Mouse (Mus musculus) ZHBTc4 (cell line): Measurements from ENCODE around the gene Fgd5.

Experiments used
- DNase-seq: peaks from one replicate; pipeline ENCODE4 v3.0.0-alpha.2; 2011; ENCODE audit warnings: low read depth, low spot score

Fgd5 gene

GRCm38 (mm10) chr6:91978371-91979300, at the start of gene Fgd5:
Gene Fgd5 (plus strand): TSS chr6:91978878.
- peak; percentile 46 for DNase-seq

- no peak for DNase-seq
Measured at GRCm38 (mm10) chr6:91931231-91931630, 47.4 kb upstream of the Fgd5 start.

GRCm38 (mm10) chr6:91938491-91938890, 40.2 kb upstream of the Fgd5 start:
- DNase-seq, result no peak

- no peak for DNase-seq
Measured at GRCm38 (mm10) chr6:91948426-91948825, 30.3 kb upstream of the Fgd5 start.

- peak; percentile 24 for DNase-seq
Measured at GRCm38 (mm10) chr6:91958015-91958414, 20.7 kb upstream of the Fgd5 start.

- DNase-seq, result no peak
Measured at GRCm38 (mm10) chr6:91960028-91960811, 18.5 kb upstream of the Fgd5 start.

GRCm38 (mm10) chr6:91963429-91963828, 15.2 kb upstream of the Fgd5 start:
- no peak for DNase-seq

- no peak for DNase-seq
Measured at GRCm38 (mm10) chr6:91965060-91965459, 13.6 kb upstream of the Fgd5 start.

- no peak for DNase-seq
Measured at GRCm38 (mm10) chr6:91966006-91966405, 12.7 kb upstream of the Fgd5 start.

- peak; percentile 57 for DNase-seq
Measured at GRCm38 (mm10) chr6:91972201-91972646, 6.5 kb upstream of the Fgd5 start.

GRCm38 (mm10) chr6:91973972-91974371, 4.7 kb upstream of the Fgd5 start:
- no peak for DNase-seq

- peak; percentile 40 for DNase-seq
Measured at GRCm38 (mm10) chr6:91979301-91979996, 771 bp downstream of the Fgd5 start.

GRCm38 (mm10) chr6:91980011-91980410, 1.3 kb downstream of the Fgd5 start:
- no peak for DNase-seq

- no peak for DNase-seq
Measured at GRCm38 (mm10) chr6:91990101-91990500, 11.4 kb downstream of the Fgd5 start.

- no peak for DNase-seq
Measured at GRCm38 (mm10) chr6:91992823-91993222, 14.1 kb downstream of the Fgd5 start.

- DNase-seq, result no peak
Measured at GRCm38 (mm10) chr6:91993795-91994505, 15.3 kb downstream of the Fgd5 start.

GRCm38 (mm10) chr6:91996072-91996471, 17.4 kb downstream of the Fgd5 start:
- no peak for DNase-seq

- no peak for DNase-seq
Measured at GRCm38 (mm10) chr6:92002558-92003285, 24.0 kb downstream of the Fgd5 start.

GRCm38 (mm10) chr6:92003646-92004045, 25.0 kb downstream of the Fgd5 start:
- DNase-seq, result no peak

GRCm38 (mm10) chr6:92004137-92004805, 25.6 kb downstream of the Fgd5 start:
- peak; percentile 45 for DNase-seq
